Mouse (Mus musculus) midbrain, embryonic 16.5 days (tissue): ENCODE results near the gene Actr1a. TPM values are rescaled to one million over a fixed set of nuclear protein-coding genes. Genes with fewer than 3 reads are reported as not detected.

Source experiments
- ATAC-seq: fragments of 200-750 bp; cut with Nextera tagmentation; 2 replicates; pipeline ENCODE4 v1.8.0; 2017; ENCODE audit warnings: moderate TSS enrichment
- H3K27ac ChIP-seq: fragments of 300-500 bp; sonication (generic); 2 replicates; pipeline ENCODE4 v1.5.1; 2014; ENCODE audit warnings: mild to moderate bottlenecking, low read length, mixed read lengths
- H3K27me3 ChIP-seq: fragments of 300-500 bp; sonication (generic); 2 replicates; pipeline ENCODE4 v1.6.1; 2014; ENCODE audit warnings: low read depth, low read length, mixed read lengths; ENCODE audit not compliant: control insufficient read depth, insufficient read depth
- H3K36me3 ChIP-seq: fragments of 300-500 bp; sonication (generic); 2 replicates; pipeline ENCODE4 v1.6.1; 2014; ENCODE audit warnings: mild to moderate bottlenecking, low read length, moderate library complexity, mixed read lengths; ENCODE audit not compliant: control insufficient read depth, insufficient read depth
- H3K4me1 ChIP-seq: fragments of 300-500 bp; sonication (generic); 2 replicates; pipeline ENCODE4 v1.6.1; 2014; ENCODE audit warnings: mild to moderate bottlenecking, low read length, mixed read lengths; ENCODE audit not compliant: control insufficient read depth, insufficient read depth
- H3K4me2 ChIP-seq: fragments of 300-500 bp; sonication (generic); 2 replicates; pipeline ENCODE4 v1.6.1; 2014; ENCODE audit warnings: mild to moderate bottlenecking, low read length, mixed read lengths
- H3K4me3 ChIP-seq: fragments of 300-500 bp; sonication (generic); 2 replicates; pipeline ENCODE4 v1.5.1; 2014; ENCODE audit warnings: low read depth, mild to moderate bottlenecking, low read length, moderate library complexity, mixed read lengths
- H3K9ac ChIP-seq: fragments of 300-500 bp; sonication (generic); 2 replicates; pipeline ENCODE4 v1.6.1; 2014; ENCODE audit warnings: low read depth, low read length, mixed read lengths
- H3K9me3 ChIP-seq: fragments of 300-500 bp; sonication (generic); replicated peaks from 2 replicates; pipeline ENCODE4 v1.6.1; 2014; ENCODE audit warnings: mild to moderate bottlenecking, low read length, mixed read lengths; ENCODE audit not compliant: control insufficient read depth, poor library complexity, severe bottlenecking
- WGBS: fragments of 180-500 bp; shearing (Covaris S2); extraction: QIAGEN DNeasy Blood & Tissue Kit; methylation state at CpG from one replicate; pipeline ENCODE4 v1.1.7; 2014; 5-methylcytosine and 5-hydroxymethylcytosine counted together
- polyA plus RNA-seq: library from polyadenylated mRNA; unstranded; fragments of >200 nt; fragmentation: Nextera tagmentation; extraction: Ambion mirVana; gene quantifications from 2 replicates; pipeline ENCODE4 v1.2.1, GENCODE M21; 2015

Actr1a gene
- polyA plus RNA-seq, 1 experiment from 2014 or later, result 383 TPM

GRCm38 (mm10) chr19:46425266-46425665 lies 29.7 kb upstream of the Actr1a start:
- Histone ChIP-seq H3K27ac (no peak overlapping the region), H3K4me3 (no peak overlapping the region), H3K9me3 (no peaks in the 10 kb centered on the region), H3K4me1 (0 out of 2 replicates have a peak, but pooled peaks cover 7% of the 10 kb centered on the region), H3K9ac (no peak overlapping the region), H3K4me2 (no peak overlapping the region), H3K36me3 (no peaks in the 10 kb centered on the region), H3K27me3 (no peaks in the 10 kb centered on the region)
- 84% methylated on average over 8 of the region's 8 CpGs for WGBS
- ATAC-seq, result no peak

- H3K4me3 ChIP-seq, result no peak overlapping the region
- H3K9ac ChIP-seq, result no peak overlapping the region
- H3K4me1 ChIP-seq, result peaks cover 7% of the 10 kb centered on the region; the same call in 1 of the 2 replicates
- H3K9me3 ChIP-seq, result no peaks in the 10 kb centered on the region
- WGBS, result 40% methylated on average over 11 of the region's 11 CpGs
- H3K4me2 ChIP-seq, result no peak overlapping the region
- peak; percentile 45; the same call in 1 of the 2 replicates for ATAC-seq
- no peaks in the 10 kb centered on the region for H3K27me3 ChIP-seq
- no peaks in the 10 kb centered on the region for H3K36me3 ChIP-seq
- H3K27ac ChIP-seq, result 0 out of 2 replicates have a peak overlapping the region, but pooled peaks have one; percentile 51
Observed at GRCm38 (mm10) chr19:46422384-46423338, 27.1 kb upstream of the Actr1a start.

- H3K27ac ChIP-seq, result no peak overlapping the region
- 91% methylated on average over 7 of the region's 7 CpGs for WGBS
- H3K9me3 ChIP-seq, result no peaks in the 10 kb centered on the region
- no peak overlapping the region for H3K4me2 ChIP-seq
- no peaks in the 10 kb centered on the region for H3K27me3 ChIP-seq
- H3K9ac ChIP-seq, result no peak overlapping the region
- peaks cover 7% of the 10 kb centered on the region; the same call in 1 of the 2 replicates for H3K4me1 ChIP-seq
- H3K4me3 ChIP-seq, result no peak overlapping the region
- no peak for ATAC-seq
- H3K36me3 ChIP-seq, result no peaks in the 10 kb centered on the region
Observed at GRCm38 (mm10) chr19:46420410-46420809, 24.9 kb upstream of the Actr1a start.

GRCm38 (mm10) chr19:46418051-46418450 lies 22.5 kb upstream of the Actr1a start:
- no peak overlapping the region for H3K9ac ChIP-seq
- no peak overlapping the region for H3K4me2 ChIP-seq
- 90% methylated on average over 4 of the region's 4 CpGs for WGBS
- H3K9me3 ChIP-seq, result no peaks in the 10 kb centered on the region
- no peak overlapping the region for H3K27ac ChIP-seq
- no peak for ATAC-seq
- H3K36me3 ChIP-seq, result no peaks in the 10 kb centered on the region
- H3K4me1 ChIP-seq, result peaks cover 7% of the 10 kb centered on the region; the same call in 1 of the 2 replicates
- no peaks in the 10 kb centered on the region for H3K27me3 ChIP-seq
- no peak overlapping the region for H3K4me3 ChIP-seq

GRCm38 (mm10) chr19:46416276-46416675 lies 20.7 kb upstream of the Actr1a start:
- Histone ChIP-seq H3K4me2 (no peak overlapping the region), H3K36me3 (no peaks in the 10 kb centered on the region), H3K4me1 (no peaks in the 10 kb centered on the region; the same call in 1 of the 2 replicates), H3K27ac (no peak overlapping the region), H3K4me3 (no peak overlapping the region), H3K9me3 (no peaks in the 10 kb centered on the region), H3K9ac (no peak overlapping the region), H3K27me3 (no peaks in the 10 kb centered on the region)
- WGBS, result 60% methylated on average over 9 of the region's 9 CpGs
- no peak for ATAC-seq

- ATAC-seq, result no peak
- Histone ChIP-seq H3K9ac (no peak overlapping the region), H3K27me3 (no peaks in the 10 kb centered on the region), H3K4me2 (no peak overlapping the region), H3K9me3 (no peaks in the 10 kb centered on the region), H3K36me3 (no peaks in the 10 kb centered on the region), H3K27ac (no peak overlapping the region), H3K4me1 (no peaks in the 10 kb centered on the region; the same call in 1 of the 2 replicates), H3K4me3 (no peak overlapping the region)
- 95% methylated on average over 8 of the region's 8 CpGs for WGBS
Observed at GRCm38 (mm10) chr19:46414486-46414885, 18.9 kb upstream of the Actr1a start.

- H3K4me1 ChIP-seq, result no peaks in the 10 kb centered on the region; the same call in 1 of the 2 replicates
- no peaks in the 10 kb centered on the region for H3K9me3 ChIP-seq
- H3K27ac ChIP-seq, result no peak overlapping the region
- no peak overlapping the region for H3K4me2 ChIP-seq
- no peak overlapping the region for H3K4me3 ChIP-seq
- 98% methylated on average over 2 of the region's 2 CpGs for WGBS
- H3K27me3 ChIP-seq, result no peaks in the 10 kb centered on the region
- H3K36me3 ChIP-seq, result no peaks in the 10 kb centered on the region
- no peak for ATAC-seq
- H3K9ac ChIP-seq, result no peak overlapping the region
Observed at GRCm38 (mm10) chr19:46413969-46414368, 18.4 kb upstream of the Actr1a start.

- WGBS, result 91% methylated on average over 12 of the region's 12 CpGs
- H3K9me3 ChIP-seq, result no peaks in the 10 kb centered on the region
- no peak for ATAC-seq
- H3K4me1 ChIP-seq, result no peaks in the 10 kb centered on the region; the same call in 1 of the 2 replicates
- H3K4me2 ChIP-seq, result no peak overlapping the region
- no peak overlapping the region for H3K27ac ChIP-seq
- no peak overlapping the region for H3K4me3 ChIP-seq
- no peak overlapping the region for H3K9ac ChIP-seq
- no peaks in the 10 kb centered on the region for H3K36me3 ChIP-seq
- no peaks in the 10 kb centered on the region for H3K27me3 ChIP-seq
Observed at GRCm38 (mm10) chr19:46412056-46412805, 16.7 kb upstream of the Actr1a start.
